Mouse (Mus musculus) stomach, embryonic 16.5 days (tissue): ENCODE measurements around the gene Fgf22. TPM values are rescaled to one million over a fixed set of nuclear protein-coding genes. Genes with fewer than 3 reads are reported as not detected.
A peak's percentile ranks its signal among the peaks of the same experiment; 100 is the strongest.

Experiments used
- ATAC-seq: fragments of 200-750 bp; cut with Nextera tagmentation; 2 replicates; pipeline ENCODE4 v1.8.0; 2017; ENCODE audit warnings: moderate number of reproducible peaks, moderate TSS enrichment; ENCODE audit not compliant: insufficient read depth, low FRiP score
- H3K27ac ChIP-seq: fragments of 300-500 bp; sonication (generic); 2 replicates; pipeline ENCODE4 v1.5.1; 2014; ENCODE audit warnings: low read length
- H3K27me3 ChIP-seq: fragments of 300-500 bp; sonication (generic); 2 replicates; pipeline ENCODE4 v1.6.1; 2014; ENCODE audit warnings: low read length, control low read depth, mixed read lengths; ENCODE audit not compliant: control insufficient read depth, insufficient read depth
- H3K36me3 ChIP-seq: fragments of 300-500 bp; sonication (generic); 2 replicates; pipeline ENCODE4 v1.6.1; 2014; ENCODE audit warnings: low read length; ENCODE audit not compliant: control insufficient read depth, insufficient read depth
- H3K4me1 ChIP-seq: fragments of 300-500 bp; sonication (generic); 2 replicates; pipeline ENCODE4 v1.6.1; 2014; ENCODE audit warnings: low read length, control low read depth, mixed read lengths; ENCODE audit not compliant: control insufficient read depth, insufficient read depth
- H3K4me2 ChIP-seq: fragments of 300-500 bp; sonication (generic); 2 replicates; pipeline ENCODE4 v1.6.1; 2014; ENCODE audit warnings: low read depth, low read length, mixed read lengths
- H3K4me3 ChIP-seq: fragments of 300-500 bp; sonication (generic); replicated peaks from 2 replicates; pipeline ENCODE4 v1.5.1; 2014; ENCODE audit warnings: mild to moderate bottlenecking, low read length
- H3K9ac ChIP-seq: fragments of 300-500 bp; sonication (generic); 2 replicates; pipeline ENCODE4 v1.6.1; 2014; ENCODE audit warnings: low read length
- H3K9me3 ChIP-seq: fragments of 300-500 bp; sonication (generic); replicated peaks from 2 replicates; pipeline ENCODE4 v1.6.1; 2016; ENCODE audit warnings: low read length, control low read depth; ENCODE audit not compliant: control insufficient read depth
- WGBS: fragments of 180-500 bp; shearing (Covaris S2); extraction: QIAGEN DNeasy Blood & Tissue Kit; methylation state at CpG from one replicate; pipeline ENCODE4 v1.1.7; 2014; 5-methylcytosine and 5-hydroxymethylcytosine counted together
- polyA plus RNA-seq: library from polyadenylated mRNA; unstranded; fragments of >200 nt; fragmentation: Nextera tagmentation; extraction: Ambion mirVana; gene quantifications from 2 replicates; pipeline ENCODE4 v1.2.1, GENCODE M21; 2015

Gene Fgf22
- polyA plus RNA-seq, 1 experiment from 2014 or later = 0.37 TPM

- no peak overlapping the region for H3K27ac ChIP-seq
- no peak overlapping the region for H3K9ac ChIP-seq
- no peak for ATAC-seq
- H3K4me2 ChIP-seq = no peak overlapping the region
- peaks cover 39% of the 10 kb centered on the region for H3K27me3 ChIP-seq
- 22% methylated on average over 1 of the region's 1 CpGs for WGBS
- H3K4me3 ChIP-seq = no peak overlapping the region
- H3K36me3 ChIP-seq = peaks cover 34% of the 10 kb centered on the region
- no peaks in the 10 kb centered on the region for H3K9me3 ChIP-seq
- peaks cover 14% of the 10 kb centered on the region for H3K4me1 ChIP-seq
Observed at GRCm38 (mm10) chr10:79713163-79713562, 41.7 kb upstream of the Fgf22 start.

DNA sequence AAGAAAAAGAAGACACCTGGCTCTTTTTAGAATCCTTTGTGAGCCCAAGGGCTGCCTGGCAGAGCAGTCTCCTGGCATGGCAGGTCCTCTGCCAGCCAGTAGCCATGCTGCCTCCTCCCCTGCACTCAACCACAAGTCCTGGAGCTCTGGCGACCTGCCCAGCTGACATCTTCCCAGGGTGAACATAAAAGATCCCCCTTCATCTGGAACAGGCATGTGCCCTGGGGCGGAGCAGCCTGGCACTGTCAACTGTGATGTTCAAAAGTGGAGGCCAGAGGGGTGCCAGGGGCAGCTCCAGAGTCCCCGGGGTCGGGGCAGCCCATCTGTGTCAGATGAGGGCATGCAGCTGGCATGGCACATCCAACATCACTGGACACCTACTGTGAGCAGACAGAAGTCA lies 39.9 kb upstream of the Fgf22 start:
- Histone ChIP-seq H3K4me2 (no peak overlapping the region), H3K27me3 (peaks cover 41% of the 10 kb centered on the region), H3K9ac (no peak overlapping the region), H3K9me3 (no peaks in the 10 kb centered on the region), H3K4me3 (no peak overlapping the region), H3K36me3 (peaks cover 21% of the 10 kb centered on the region), H3K27ac (no peak overlapping the region), H3K4me1 (peaks cover 14% of the 10 kb centered on the region)
- no peak for ATAC-seq
- 62% methylated on average over 4 of the region's 4 CpGs for WGBS

DNA sequence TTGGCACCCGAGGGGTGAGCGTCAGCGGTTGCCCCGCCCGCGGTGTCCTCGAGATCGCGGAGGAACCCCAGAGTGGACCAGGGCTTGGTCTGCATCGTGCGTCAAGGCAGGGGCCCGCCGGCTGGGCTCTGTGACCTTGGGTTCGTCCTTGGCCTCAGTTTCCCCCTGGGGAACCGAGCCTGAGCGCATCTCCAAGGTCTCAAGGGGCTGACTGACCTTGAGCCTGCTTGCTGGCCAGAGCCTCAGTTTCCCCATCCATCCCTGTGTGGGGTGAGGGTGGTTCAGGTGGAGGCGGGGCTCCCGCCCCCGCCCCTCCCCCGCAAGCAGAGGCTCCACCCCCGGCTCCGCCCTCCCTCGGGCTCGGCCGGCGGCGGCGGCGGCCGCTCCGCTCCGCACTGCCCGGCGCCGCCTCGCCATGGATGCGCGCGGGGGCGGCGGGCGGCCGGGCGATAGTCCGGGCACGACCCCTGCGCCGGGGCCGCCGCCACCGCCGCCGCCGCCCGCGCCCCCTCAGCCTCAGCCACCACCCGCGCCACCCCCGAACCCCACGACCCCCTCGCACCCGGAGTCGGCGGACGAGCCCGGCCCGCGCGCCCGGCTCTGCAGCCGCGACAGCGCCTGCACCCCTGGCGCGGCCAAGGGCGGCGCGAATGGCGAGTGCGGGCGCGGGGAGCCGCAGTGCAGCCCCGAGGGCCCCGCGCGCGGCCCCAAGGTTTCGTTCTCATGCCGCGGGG lies 38.5 kb upstream of the Fgf22 start, which contains the start of gene Hcn2:
Gene Hcn2, plus strand, starts transcription at position 381 of the 734 bp plus-strand sequence.
- WGBS = 3% methylated on average over 61 of the region's 91 CpGs
- peaks cover 7% of the 10 kb centered on the region for H3K36me3 ChIP-seq
- H3K9ac ChIP-seq = peak within 1 kb of the TSS; percentile 66
- H3K9me3 ChIP-seq = no peaks in the 10 kb centered on the region
- peak within 1 kb of the TSS; percentile 63 for H3K4me3 ChIP-seq
- H3K27me3 ChIP-seq = peaks cover 41% of the 10 kb centered on the region
- ATAC-seq = 0 out of 2 replicates have a peak, but pooled peaks have one; percentile 23
- H3K27ac ChIP-seq = no peak within 1 kb of the TSS
- H3K4me2 ChIP-seq = peak within 1 kb of the TSS; percentile 95
- peaks cover 14% of the 10 kb centered on the region for H3K4me1 ChIP-seq

DNA sequence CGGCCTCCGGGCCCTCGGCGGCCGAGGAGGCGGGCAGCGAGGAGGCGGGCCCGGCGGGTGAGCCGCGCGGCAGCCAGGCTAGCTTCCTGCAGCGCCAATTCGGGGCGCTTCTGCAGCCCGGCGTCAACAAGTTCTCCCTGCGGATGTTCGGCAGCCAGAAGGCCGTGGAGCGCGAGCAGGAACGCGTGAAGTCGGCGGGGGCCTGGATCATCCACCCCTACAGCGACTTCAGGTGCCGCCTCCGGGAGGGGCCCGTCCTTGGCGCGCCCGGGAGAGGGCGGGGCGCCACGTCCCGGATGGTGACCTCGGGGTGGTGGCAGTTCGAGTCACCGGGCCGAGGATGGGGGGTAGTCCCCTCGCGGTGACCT lies 37.9 kb upstream of the Fgf22 start:
- peak overlapping the region; percentile 95 for H3K4me2 ChIP-seq
- H3K9me3 ChIP-seq = no peaks in the 10 kb centered on the region
- WGBS = under 1% methylated on average over 44 of the region's 44 CpGs
- no peak overlapping the region for H3K27ac ChIP-seq
- peak overlapping the region; percentile 63 for H3K4me3 ChIP-seq
- H3K36me3 ChIP-seq = peaks cover 2% of the 10 kb centered on the region; the same call in 1 of the 2 replicates
- H3K4me1 ChIP-seq = peaks cover 14% of the 10 kb centered on the region
- ATAC-seq = no peak
- peak overlapping the region; percentile 66 for H3K9ac ChIP-seq
- H3K27me3 ChIP-seq = peaks cover 41% of the 10 kb centered on the region

- H3K4me1 ChIP-seq = peaks cover 14% of the 10 kb centered on the region
- no peaks in the 10 kb centered on the region for H3K9me3 ChIP-seq
- no peak overlapping the region for H3K27ac ChIP-seq
- WGBS = 4% methylated on average over 43 of the region's 43 CpGs
- no peak overlapping the region for H3K9ac ChIP-seq
- peaks cover 41% of the 10 kb centered on the region for H3K27me3 ChIP-seq
- H3K4me3 ChIP-seq = peak overlapping the region; percentile 63
- H3K36me3 ChIP-seq = no peaks in the 10 kb centered on the region
- peak overlapping the region; percentile 95 for H3K4me2 ChIP-seq
- ATAC-seq = no peak
Observed at GRCm38 (mm10) chr10:79717640-79718357, 37.1 kb upstream of the Fgf22 start.

DNA sequence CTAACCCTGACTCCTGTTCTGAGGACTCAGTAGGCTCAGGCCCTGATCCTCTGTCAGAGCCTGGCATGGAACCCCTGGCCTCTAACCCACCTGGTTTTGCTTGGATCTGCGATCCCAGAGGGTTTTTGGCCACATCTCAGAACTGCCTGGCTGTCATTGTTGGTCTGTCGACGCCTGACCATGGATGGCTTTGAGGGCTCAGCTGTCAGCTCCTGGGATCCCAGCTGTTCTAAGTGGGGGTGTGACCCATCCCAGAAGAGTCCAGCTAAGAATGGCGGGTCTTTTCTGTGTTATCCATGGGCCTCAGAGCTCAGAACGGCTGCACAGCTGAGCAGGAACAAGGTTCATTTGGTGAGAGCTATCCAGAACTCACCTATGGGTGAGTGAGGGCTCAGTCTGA lies 33.8 kb upstream of the Fgf22 start:
- H3K27ac ChIP-seq = no peak overlapping the region
- H3K27me3 ChIP-seq = peaks cover 21% of the 10 kb centered on the region
- no peak for ATAC-seq
- no peak overlapping the region for H3K4me3 ChIP-seq
- no peak overlapping the region for H3K9ac ChIP-seq
- WGBS = 59% methylated on average over 5 of the region's 5 CpGs
- peaks cover 13% of the 10 kb centered on the region for H3K4me1 ChIP-seq
- no peak overlapping the region for H3K4me2 ChIP-seq
- no peaks in the 10 kb centered on the region for H3K36me3 ChIP-seq
- H3K9me3 ChIP-seq = no peaks in the 10 kb centered on the region

- Histone ChIP-seq H3K4me1 (no peaks in the 10 kb centered on the region), H3K27me3 (peaks cover 4% of the 10 kb centered on the region), H3K9me3 (no peaks in the 10 kb centered on the region), H3K4me2 (no peak overlapping the region), H3K9ac (no peak overlapping the region), H3K4me3 (no peak overlapping the region), H3K27ac (no peak overlapping the region), H3K36me3 (no peaks in the 10 kb centered on the region)
- ATAC-seq = no peak
- WGBS = 63% methylated on average over 6 of the region's 6 CpGs
Observed at GRCm38 (mm10) chr10:79723047-79723446, 31.8 kb upstream of the Fgf22 start.

DNA sequence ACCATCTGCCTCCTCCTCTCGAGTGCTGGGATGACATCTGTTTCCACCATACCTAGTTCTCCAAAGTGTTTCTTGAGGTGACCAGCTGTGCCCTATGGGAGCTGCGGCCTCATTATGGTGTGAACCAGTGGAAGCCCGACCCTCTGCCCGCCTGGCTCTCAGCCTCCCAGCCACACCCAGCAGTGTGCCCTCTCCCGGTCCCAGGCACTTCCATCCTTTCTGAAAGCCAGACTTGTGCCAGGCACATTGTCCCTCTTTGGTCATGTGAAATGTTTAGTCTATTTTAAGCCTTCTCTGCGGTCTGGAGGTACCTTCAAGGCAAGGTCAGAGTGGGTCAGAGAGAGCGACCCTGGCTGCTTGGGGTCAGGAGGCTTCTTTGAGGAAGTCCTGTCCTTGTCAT lies 31.2 kb upstream of the Fgf22 start:
- 75% methylated on average over 7 of the region's 7 CpGs for WGBS
- no peaks in the 10 kb centered on the region for H3K9me3 ChIP-seq
- H3K9ac ChIP-seq = no peak overlapping the region
- no peak overlapping the region for H3K4me3 ChIP-seq
- ATAC-seq = no peak
- H3K27me3 ChIP-seq = no peaks in the 10 kb centered on the region
- H3K36me3 ChIP-seq = no peaks in the 10 kb centered on the region
- no peaks in the 10 kb centered on the region for H3K4me1 ChIP-seq
- H3K4me2 ChIP-seq = no peak overlapping the region
- H3K27ac ChIP-seq = no peak overlapping the region

- Histone ChIP-seq H3K27me3 (no peaks in the 10 kb centered on the region), H3K27ac (no peak overlapping the region), H3K9me3 (no peaks in the 10 kb centered on the region), H3K4me1 (no peaks in the 10 kb centered on the region), H3K9ac (no peak overlapping the region), H3K4me3 (no peak overlapping the region), H3K4me2 (no peak overlapping the region), H3K36me3 (no peaks in the 10 kb centered on the region)
- ATAC-seq = no peak
- WGBS = 37% methylated on average over 11 of the region's 11 CpGs
Observed at GRCm38 (mm10) chr10:79726090-79726489, 28.8 kb upstream of the Fgf22 start.
